Mouse (Mus musculus): Measurements from ENCODE around the gene Foxred2. TPM values are rescaled to one million over a fixed set of nuclear protein-coding genes. Genes with fewer than 3 reads are reported as not detected.

Foxred2 gene
- polyA plus RNA-seq, 1 experiment from 2014 or later, result 7.7 TPM

DNA sequence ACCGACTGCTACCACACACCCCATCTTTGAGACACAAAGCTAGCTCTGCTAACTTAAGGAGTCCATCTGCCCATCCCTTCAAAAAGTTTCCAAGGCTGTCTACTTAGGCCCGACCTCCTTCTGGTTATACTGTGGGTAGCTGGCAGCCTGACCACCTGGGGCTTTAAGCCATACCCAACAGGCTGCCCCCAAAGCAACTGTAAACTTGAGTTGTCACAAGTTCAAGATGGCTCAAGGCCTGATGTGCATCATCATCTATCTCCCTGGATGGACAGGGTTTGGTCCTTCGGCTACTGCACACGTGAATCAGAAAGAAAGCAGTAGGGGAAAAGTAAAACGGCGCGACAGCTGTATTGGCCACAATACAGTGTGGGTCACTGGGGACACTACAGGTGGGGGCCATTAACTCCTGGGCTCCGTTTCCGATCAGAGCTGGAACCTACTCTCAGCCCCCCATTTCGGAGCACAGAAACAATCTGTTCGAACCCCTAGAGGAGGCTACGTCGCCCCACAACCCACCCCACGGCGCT is 13.5 kb upstream of the Foxred2 start:
- Histone ChIP-seq H3K9ac (peak overlapping the region; percentile 91), H3K27me3 (no peaks in the 10 kb centered on the region), H3K36me3 (peaks cover 39% of the 10 kb centered on the region), H3K27ac (peak overlapping the region; percentile 98), H3K4me2 (peak overlapping the region; percentile 85), H3K4me1 (peaks cover 19% of the 10 kb centered on the region), H3K4me3 (peak overlapping the region; percentile 89), H3K9me3 (no peaks in the 10 kb centered on the region)
- 0 out of 2 replicates have a peak, but pooled peaks have one; percentile 21 for ATAC-seq (ENCODE audit: insufficient number of reproducible peaks, insufficient read depth, low FRiP score, low TSS enrichment, low read depth)
- under 1% methylated on average over 15 of the region's 15 CpGs for WGBS

DNA sequence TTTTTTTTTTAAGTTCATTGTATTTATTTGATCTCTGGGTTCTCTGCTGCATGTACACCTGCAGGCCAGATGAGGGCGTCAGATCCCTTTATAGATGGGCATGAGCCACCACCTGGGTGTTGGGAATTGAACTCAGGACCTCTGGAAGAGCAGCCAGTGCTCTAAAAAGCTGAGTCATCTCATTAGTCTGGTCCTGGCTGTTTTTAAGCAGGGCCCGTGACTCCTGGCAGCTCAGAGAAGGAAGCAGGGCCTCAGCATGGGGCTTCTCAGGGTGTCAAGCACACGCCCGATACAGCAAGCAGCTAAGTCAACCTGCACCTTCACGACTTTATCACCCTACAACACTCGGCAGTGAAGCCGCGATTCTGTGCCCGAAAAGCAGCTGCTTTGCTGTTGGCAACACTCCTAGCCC is 8.6 kb upstream of the Foxred2 start:
- Histone ChIP-seq H3K4me1 (peaks cover 14% of the 10 kb centered on the region), H3K27me3 (no peaks in the 10 kb centered on the region), H3K4me3 (no peak overlapping the region), H3K36me3 (peaks cover 88% of the 10 kb centered on the region), H3K9ac (no peak overlapping the region), H3K9me3 (no peaks in the 10 kb centered on the region), H3K4me2 (no peak overlapping the region), H3K27ac (no peak overlapping the region)
- 88% methylated on average over 9 of the region's 9 CpGs for WGBS
- no peak for ATAC-seq (ENCODE audit: insufficient number of reproducible peaks, insufficient read depth, low FRiP score, low TSS enrichment, low read depth)

DNA sequence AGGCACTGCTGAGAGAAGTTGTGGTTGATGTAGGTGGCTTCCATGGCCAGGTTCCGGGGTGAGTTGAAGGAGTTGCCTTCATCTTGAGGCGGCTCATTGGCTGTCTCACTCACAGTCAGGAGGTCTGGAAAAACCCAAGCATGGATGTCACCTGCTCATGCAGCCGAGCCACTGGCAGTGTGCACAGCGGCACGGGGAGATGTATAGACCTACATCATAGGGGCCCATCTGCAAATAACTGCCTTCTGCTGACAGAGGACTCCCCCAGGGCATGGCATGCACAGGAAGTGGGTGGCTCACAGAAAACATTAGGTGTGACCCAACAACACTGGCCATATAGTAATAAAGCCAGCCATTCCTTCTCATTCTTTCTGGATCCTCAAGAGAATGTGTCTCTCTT is 5.9 kb upstream of the Foxred2 start:
- Histone ChIP-seq H3K4me3 (no peak overlapping the region), H3K9ac (no peak overlapping the region), H3K4me1 (peaks cover 4% of the 10 kb centered on the region), H3K4me2 (no peak overlapping the region), H3K27me3 (no peaks in the 10 kb centered on the region), H3K27ac (no peak overlapping the region), H3K9me3 (no peaks in the 10 kb centered on the region), H3K36me3 (peaks cover 91% of the 10 kb centered on the region)
- no peak for ATAC-seq (ENCODE audit: insufficient number of reproducible peaks, insufficient read depth, low FRiP score, low TSS enrichment, low read depth)
- WGBS, result 90% methylated on average over 5 of the region's 5 CpGs

DNA sequence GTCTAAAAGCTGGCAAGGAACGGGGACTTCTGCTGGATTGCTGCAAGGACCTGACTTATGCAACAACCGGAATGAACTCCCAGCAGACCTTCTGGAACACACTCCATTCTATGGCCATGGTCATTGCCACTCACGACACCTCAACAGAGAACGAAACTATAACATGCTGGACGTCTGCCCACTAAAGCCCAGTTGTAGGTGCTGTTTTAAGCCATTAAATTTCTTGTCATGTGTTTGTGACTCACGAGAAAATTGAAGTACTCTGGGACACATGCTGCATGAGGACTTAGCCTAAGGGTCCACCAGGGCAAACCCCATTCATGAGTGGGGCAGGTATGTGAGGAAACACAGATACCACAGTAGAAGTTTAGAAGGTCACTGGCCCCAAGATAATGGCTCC is 4.2 kb upstream of the Foxred2 start:
- H3K9ac ChIP-seq, result no peak overlapping the region
- H3K4me3 ChIP-seq, result no peak overlapping the region
- 88% methylated on average over 6 of the region's 6 CpGs for WGBS
- no peak overlapping the region for H3K27ac ChIP-seq
- H3K9me3 ChIP-seq, result no peaks in the 10 kb centered on the region
- no peak overlapping the region for H3K4me2 ChIP-seq
- peaks cover 73% of the 10 kb centered on the region for H3K36me3 ChIP-seq
- peaks cover 18% of the 10 kb centered on the region for H3K4me1 ChIP-seq
- ATAC-seq (ENCODE audit: insufficient number of reproducible peaks, insufficient read depth, low FRiP score, low TSS enrichment, low read depth), result no peak
- H3K27me3 ChIP-seq, result peaks cover 9% of the 10 kb centered on the region

DNA sequence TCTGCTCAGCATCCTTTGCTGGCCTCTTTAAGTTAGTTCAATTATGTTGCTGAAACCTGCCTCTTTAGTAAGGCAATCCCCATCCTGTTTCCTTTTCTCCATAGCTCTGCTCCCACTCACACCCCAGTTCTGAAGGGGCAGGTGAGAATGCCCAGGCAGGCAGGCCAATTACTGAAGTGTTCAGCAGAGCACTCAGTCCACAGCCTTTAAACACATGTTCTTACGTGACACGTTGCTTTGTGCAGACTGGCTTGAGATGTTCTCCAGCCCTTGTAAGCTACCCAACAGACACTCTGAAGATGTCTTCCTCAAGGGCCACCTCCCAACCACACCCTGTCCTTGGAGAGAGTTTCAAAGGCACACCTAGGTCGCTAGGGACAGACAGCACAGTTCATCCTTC is 1.5 kb upstream of the Foxred2 start:
- H3K4me3 ChIP-seq, result no peak overlapping the region
- no peak for ATAC-seq (ENCODE audit: insufficient number of reproducible peaks, insufficient read depth, low FRiP score, low TSS enrichment, low read depth)
- no peaks in the 10 kb centered on the region for H3K9me3 ChIP-seq
- H3K27me3 ChIP-seq, result peaks cover 15% of the 10 kb centered on the region
- no peak overlapping the region for H3K27ac ChIP-seq
- H3K4me2 ChIP-seq, result no peak overlapping the region
- H3K36me3 ChIP-seq, result peaks cover 47% of the 10 kb centered on the region
- no peak overlapping the region for H3K9ac ChIP-seq
- 66% methylated on average over 3 of the region's 3 CpGs for WGBS
- peaks cover 28% of the 10 kb centered on the region for H3K4me1 ChIP-seq

DNA sequence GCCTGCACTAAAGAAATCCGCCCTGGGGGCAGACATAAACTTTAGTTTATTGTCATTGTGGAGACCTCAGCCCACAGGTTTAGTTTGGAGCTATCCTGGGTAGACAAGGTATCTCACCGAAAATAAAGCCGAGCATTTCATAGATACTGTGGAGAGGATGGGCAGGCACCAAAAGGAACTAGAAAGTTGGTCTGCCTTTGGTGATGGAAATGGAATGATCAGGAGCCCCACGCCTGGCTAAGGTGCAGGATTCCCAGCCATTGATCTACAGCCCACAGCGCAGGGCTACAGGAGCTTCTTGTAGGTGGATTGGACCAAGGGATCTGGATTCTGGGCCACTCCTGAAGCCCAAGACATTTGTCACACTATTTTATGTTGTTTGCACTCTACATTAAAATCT is 1.1 kb upstream of the Foxred2 start:
- 51% methylated on average over 5 of the region's 5 CpGs for WGBS
- Histone ChIP-seq H3K27me3 (peaks cover 15% of the 10 kb centered on the region), H3K9me3 (no peaks in the 10 kb centered on the region), H3K4me1 (peaks cover 28% of the 10 kb centered on the region), H3K9ac (0 out of 2 replicates have a peak overlapping the region, but pooled peaks have one; percentile 72), H3K4me3 (no peak overlapping the region), H3K4me2 (no peak overlapping the region), H3K27ac (no peak overlapping the region), H3K36me3 (peaks cover 46% of the 10 kb centered on the region)
- ATAC-seq (ENCODE audit: insufficient number of reproducible peaks, insufficient read depth, low FRiP score, low TSS enrichment, low read depth), result no peak

DNA sequence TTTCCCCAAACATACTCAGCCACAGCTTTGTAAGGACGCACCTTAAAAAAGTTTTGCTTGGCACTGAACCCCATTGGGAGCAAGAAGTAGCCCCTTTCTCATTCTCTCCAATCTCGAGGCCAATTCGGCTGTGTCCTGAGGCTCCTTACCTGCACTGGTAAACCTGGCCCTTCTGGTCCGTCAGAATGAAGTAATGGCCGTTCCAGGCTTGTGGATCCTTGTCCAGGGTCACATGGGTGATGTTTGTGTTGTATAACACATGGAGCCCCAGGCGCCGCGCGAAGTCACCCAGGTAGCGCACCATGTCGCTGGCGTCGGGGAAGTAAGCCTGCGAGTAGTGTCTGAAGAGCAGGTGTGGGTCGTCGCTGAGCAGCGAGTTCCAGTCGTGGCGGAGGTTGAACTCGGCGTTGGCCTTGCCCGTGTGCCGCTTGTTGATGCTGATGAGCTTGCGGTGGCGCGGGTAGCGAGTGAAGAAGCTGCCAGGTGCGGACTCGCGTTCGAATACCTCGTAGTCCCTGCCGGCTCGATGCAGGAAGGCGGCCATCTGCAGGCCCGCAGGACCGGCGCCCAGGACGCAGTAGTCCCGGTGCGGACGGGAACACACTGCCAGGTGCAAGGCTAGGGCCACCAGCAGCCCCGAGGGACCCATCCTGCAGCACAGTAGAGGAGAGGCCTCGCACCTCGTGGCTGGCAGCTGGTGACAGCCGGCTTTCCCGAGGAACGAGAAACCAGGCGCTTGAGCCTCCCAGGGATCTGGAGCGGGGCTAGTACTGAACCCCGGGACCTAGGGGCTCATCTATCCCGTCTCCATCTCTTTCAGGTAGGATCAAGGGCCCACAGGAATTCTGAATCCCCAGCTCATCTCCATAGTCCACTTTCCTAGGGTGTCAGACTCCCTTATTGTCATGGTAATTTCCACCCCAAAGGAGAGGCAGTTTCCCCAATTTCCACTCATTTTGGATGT is 800 bp downstream of the Foxred2 start:
- Histone ChIP-seq H3K4me2 (peak overlapping the region; percentile 87), H3K4me3 (peak overlapping the region; percentile 61), H3K36me3 (peaks cover 35% of the 10 kb centered on the region), H3K27ac (no peak overlapping the region), H3K27me3 (peaks cover 15% of the 10 kb centered on the region), H3K9me3 (no peaks in the 10 kb centered on the region), H3K4me1 (peaks cover 28% of the 10 kb centered on the region), H3K9ac (peak overlapping the region; percentile 72)
- WGBS, result 9% methylated on average over 52 of the region's 52 CpGs
- ATAC-seq (ENCODE audit: insufficient number of reproducible peaks, insufficient read depth, low FRiP score, low TSS enrichment, low read depth), result no peak

DNA sequence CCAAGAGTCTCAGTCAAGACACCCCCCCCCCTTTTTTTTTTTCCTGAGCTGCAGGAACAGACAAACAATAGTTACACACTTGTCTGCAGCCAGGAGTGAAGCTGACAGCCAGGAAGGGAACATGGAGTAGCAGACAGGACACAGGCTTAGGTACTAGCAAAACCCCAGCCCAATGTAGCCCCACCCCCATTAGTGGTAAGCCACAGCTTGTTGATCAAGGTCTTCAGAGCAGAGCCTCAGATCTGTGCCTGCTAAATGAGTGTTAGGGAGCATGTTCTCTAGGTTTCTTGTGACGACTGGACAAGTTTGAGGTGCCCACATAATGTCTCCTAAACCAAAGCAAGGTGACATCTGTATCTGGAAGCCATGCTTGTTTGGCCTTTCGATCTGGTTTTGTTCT is 2.2 kb downstream of the Foxred2 start:
- 86% methylated on average over 2 of the region's 2 CpGs for WGBS
- H3K4me2 ChIP-seq, result no peak overlapping the region
- ATAC-seq (ENCODE audit: insufficient number of reproducible peaks, insufficient read depth, low FRiP score, low TSS enrichment, low read depth), result no peak
- H3K9me3 ChIP-seq, result no peaks in the 10 kb centered on the region
- H3K4me1 ChIP-seq, result peaks cover 28% of the 10 kb centered on the region
- H3K27me3 ChIP-seq, result peaks cover 15% of the 10 kb centered on the region
- H3K4me3 ChIP-seq, result no peak overlapping the region
- no peak overlapping the region for H3K27ac ChIP-seq
- H3K36me3 ChIP-seq, result peaks cover 28% of the 10 kb centered on the region
- no peak overlapping the region for H3K9ac ChIP-seq

DNA sequence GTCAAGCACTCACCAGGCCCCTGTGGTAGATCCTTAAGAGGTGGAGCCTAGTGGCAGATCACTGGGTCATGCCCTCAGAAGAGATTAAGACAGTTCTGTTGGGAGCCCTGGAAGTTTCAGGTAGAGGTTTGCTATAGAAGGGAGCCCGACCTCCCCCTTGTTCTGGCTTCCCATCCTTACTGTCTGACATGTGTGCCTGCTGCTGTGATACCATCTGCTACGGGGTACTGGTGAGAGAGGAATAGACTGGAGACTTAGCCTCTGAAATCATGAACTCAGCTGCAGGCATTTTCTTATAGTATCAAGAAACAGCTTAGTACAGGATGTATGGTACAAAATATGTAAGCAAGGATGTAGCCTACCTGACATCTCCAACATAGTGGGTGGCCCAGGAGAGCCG is 3.6 kb downstream of the Foxred2 start:
- Histone ChIP-seq H3K4me1 (peaks cover 28% of the 10 kb centered on the region), H3K27me3 (peaks cover 15% of the 10 kb centered on the region), H3K9me3 (no peaks in the 10 kb centered on the region), H3K27ac (no peak overlapping the region), H3K36me3 (peaks cover 22% of the 10 kb centered on the region), H3K4me3 (no peak overlapping the region), H3K4me2 (no peak overlapping the region), H3K9ac (no peak overlapping the region; the same call in 1 of the 2 replicates)
- ATAC-seq (ENCODE audit: insufficient number of reproducible peaks, insufficient read depth, low FRiP score, low TSS enrichment, low read depth), result no peak
- 84% methylated on average over 3 of the region's 3 CpGs for WGBS

DNA sequence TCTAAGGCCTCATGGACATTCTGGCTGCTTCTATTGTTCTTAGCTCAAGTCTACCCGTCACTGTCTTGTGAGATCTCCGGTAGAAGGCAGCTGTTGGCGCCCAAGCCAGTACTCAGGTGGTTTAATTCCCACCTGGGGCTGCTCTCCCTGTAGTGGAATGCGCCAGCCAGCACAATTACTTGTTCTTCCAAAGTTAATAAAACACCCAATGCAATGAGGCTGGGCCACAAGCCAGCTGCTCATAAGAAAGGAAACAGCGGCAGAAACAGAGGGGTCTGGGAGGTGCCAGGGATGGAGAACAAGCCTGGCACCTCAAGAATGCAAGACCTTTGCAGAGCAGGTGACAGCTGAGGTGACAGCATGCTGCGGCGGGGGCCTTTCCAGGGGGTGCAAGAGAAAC is 7.5 kb downstream of the Foxred2 start:
- no peak for ATAC-seq (ENCODE audit: insufficient number of reproducible peaks, insufficient read depth, low FRiP score, low TSS enrichment, low read depth)
- H3K27me3 ChIP-seq, result no peaks in the 10 kb centered on the region
- no peak overlapping the region for H3K9ac ChIP-seq
- peaks cover 49% of the 10 kb centered on the region for H3K36me3 ChIP-seq
- no peaks in the 10 kb centered on the region for H3K4me1 ChIP-seq
- H3K9me3 ChIP-seq, result no peaks in the 10 kb centered on the region
- 89% methylated on average over 7 of the region's 7 CpGs for WGBS
- H3K27ac ChIP-seq, result no peak overlapping the region
- no peak overlapping the region for H3K4me3 ChIP-seq
- H3K4me2 ChIP-seq, result no peak overlapping the region

DNA sequence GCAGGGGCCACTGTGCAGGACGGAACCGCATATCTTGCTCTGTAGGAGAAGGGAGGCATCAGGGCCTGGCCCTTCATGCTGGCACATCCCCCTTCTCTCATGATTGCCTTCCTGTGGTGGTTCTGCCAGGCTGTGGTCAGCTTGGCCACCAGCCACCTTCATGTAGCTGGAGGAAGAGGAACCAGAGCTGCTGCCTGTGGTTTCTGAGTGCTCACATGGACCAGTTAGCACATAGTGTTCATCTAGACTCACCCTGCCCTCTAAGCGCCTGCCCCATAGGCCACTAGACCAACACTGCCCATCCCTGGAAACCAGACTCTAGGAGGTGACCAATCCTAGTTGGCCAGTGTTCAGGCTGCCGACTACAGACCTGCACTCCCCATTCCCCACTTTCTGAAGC is 10.8 kb downstream of the Foxred2 start:
- Histone ChIP-seq H3K4me1 (no peaks in the 10 kb centered on the region), H3K4me3 (no peak overlapping the region), H3K9me3 (no peaks in the 10 kb centered on the region), H3K36me3 (peaks cover 62% of the 10 kb centered on the region), H3K9ac (0 out of 2 replicates have a peak overlapping the region, but pooled peaks have one; percentile 46), H3K27ac (no peak overlapping the region), H3K4me2 (no peak overlapping the region), H3K27me3 (no peaks in the 10 kb centered on the region)
- 88% methylated on average over 4 of the region's 4 CpGs for WGBS
- ATAC-seq (ENCODE audit: insufficient number of reproducible peaks, insufficient read depth, low FRiP score, low TSS enrichment, low read depth), result no peak

DNA sequence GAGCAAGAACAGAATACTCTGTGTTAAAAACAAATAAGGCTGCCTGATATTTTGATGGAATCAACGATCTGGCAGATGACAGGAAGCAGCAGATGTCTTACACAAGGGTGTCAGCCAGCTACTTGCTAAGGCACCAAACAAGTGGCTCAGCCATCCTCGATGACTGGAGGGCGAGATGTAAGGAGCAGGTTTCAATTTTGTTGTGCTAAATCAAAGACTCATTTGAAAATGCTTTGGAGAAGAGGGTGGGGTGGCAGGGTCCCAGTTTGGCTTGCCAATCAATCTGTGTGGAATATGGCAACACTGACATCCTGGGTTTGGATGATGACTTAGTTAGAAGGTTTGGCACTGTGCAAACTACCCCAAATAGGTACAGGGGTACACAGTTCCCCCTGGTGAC is 15.0 kb downstream of the Foxred2 start:
- Histone ChIP-seq H3K4me1 (no peaks in the 10 kb centered on the region), H3K36me3 (peaks cover 39% of the 10 kb centered on the region), H3K9me3 (no peaks in the 10 kb centered on the region), H3K27ac (no peak overlapping the region), H3K4me3 (no peak overlapping the region), H3K27me3 (no peaks in the 10 kb centered on the region), H3K4me2 (no peak overlapping the region), H3K9ac (no peak overlapping the region)
- ATAC-seq (ENCODE audit: insufficient number of reproducible peaks, insufficient read depth, low FRiP score, low TSS enrichment, low read depth), result no peak
- 84% methylated on average over 3 of the region's 3 CpGs for WGBS

Data from embryonic facial prominence, embryonic 13.5 days (tissue).